Mouse (Mus musculus): ENCODE data around the gene Smchd1.

The Smchd1 gene

DNA sequence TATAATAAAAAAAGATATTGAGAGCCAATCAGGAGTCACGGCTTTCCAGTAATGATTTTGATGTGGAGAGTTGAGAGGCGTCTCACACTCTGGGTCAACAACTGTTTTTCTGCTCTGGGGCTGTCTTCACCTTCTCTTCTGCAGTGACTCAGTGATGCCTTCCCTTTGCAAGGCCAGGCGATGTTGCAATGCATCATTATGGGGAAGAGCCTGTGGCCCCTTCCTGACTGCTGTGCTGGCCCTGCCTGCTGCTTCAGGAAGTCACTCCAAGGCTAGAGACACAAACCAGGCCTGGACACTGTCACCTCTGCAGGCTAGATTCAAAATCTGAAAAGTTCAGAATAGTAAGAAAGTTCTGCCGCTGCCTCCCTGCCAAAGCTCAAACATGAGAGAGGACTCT is 175.3 kb downstream of the Smchd1 start:
- POLR2A ChIA-PET = no interaction called here

DNA sequence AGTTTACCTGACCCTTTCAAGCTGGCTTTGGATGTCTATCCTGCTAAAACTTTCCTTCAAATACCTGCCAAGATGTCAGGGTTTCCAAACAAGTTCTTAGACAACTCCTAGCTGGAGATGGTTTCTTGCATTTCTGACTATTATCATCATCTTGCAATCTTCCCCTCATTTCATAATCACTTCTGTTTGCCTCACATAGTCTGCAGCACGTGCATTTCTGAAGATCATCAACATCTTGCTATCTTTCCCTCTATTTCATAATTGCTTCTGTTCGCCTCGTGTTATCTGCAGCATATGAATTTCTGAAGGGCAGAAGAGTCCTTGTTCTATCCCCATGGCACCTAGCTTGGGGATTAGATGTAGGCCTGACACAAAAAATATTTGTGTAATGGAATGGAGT is 180.6 kb downstream of the Smchd1 start:
- POLR2A ChIA-PET = interaction anchor here in 2 of 4 experiments (0.6 to 1.1 kb wide), 2 partner anchors 17 to 147 kb away, joined by 3 read pairs; partner anchors contain the start of gene Emilin2 (in 1 of the 2)
- CTCF ChIA-PET = no interaction called here

More for the DNA sequence above, 175.3 kb downstream of the Smchd1 start:
- CTCF ChIA-PET = interaction anchor here in 1 of 4 experiments (0.5 kb wide), 1 partner anchor 611 kb away, joined by 3 read pairs; no protein-coding TSS in a partner anchor
